Mouse (Mus musculus): ENCODE measurements around the gene Hsf4.

Gene Hsf4

DNA sequence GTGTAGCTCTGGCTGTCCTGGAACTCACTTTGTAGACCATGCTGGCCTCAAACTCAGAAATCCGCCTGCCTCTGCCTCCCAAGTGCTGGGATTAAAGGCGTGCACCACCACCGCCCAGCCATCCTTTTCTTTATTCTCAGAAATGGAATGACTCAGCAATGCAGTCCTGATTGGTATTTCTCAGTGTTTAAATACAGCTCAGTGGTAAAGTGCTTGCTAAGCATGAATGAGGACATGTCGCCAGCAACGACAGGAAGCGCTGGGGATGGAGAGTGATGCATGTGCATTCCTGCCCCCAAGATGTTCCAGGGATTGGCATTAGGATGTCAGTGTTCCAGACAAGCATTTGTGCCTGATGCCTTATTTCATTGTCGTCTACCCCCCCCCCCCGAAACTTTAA, 33.8 kb downstream of the Hsf4 start:
- in situ Hi-C loops (cut with MboI; ENCODE audit: low sequenced_read_pairs) = no loop called here

DNA sequence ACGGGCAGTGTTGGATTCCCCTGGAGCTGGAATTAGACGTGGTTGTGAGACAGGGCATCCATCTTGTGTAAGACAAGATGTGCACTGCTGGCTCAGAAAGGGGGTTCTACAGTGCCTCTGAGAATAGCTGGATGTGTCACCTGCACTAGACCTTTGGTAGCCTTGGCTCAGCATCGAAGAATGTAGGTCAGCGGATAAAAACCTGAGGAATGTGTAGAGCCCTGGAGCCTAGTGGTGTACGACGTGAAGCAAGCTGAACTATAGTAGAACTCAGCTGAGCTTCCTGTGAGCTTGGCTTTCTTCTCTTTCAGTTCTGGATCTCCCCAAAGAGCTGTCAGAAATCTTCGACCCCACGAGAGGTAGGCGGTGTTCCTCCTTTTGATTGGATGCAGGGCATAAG, 34.3 kb downstream of the Hsf4 start:
- in situ Hi-C loops (cut with MboI; ENCODE audit: low sequenced_read_pairs) = no loop called here

DNA sequence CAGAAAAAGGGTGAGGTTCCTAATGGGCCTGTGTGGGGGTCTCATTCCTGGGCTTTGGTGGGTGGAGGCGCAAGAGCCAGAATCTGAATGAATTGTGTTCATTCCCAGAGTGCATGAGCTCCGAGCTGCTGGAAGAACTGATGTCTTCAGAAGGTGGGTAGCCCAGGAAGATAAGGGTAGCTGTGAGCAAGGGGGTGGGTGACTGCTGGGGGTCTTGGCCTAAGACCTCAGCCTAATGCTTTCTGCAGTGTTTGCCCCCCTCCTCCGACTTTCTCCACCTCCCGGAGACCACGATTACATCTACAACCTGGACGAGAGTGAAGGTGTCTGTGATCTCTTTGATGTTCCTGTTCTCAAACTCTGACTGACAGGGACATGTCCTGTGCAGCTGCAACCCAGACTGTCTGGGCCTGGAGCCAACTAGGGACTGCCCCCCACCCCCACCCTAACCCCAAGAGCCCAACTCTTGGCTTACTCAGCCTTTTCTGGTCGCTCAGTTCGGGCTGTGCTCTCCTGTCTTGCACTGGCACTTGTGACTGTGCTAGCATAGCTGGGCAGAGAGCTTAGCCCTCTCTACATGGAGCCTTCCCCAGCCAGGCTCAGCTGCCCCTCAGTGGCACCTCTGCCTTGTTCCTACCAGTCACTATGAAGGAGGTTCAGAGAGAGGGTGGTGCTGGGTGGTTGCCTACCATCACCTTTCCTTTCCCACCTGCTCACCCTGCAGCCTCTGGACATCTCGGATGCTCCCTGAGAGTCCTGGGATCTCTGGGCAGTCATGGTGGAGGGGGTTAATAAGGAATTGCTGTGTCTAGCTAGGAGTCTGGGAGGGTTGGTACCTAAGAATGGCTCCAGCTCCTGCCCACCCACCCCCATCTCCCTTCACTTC, 35.0 kb downstream of the Hsf4 start:
- in situ Hi-C loops (cut with MboI; ENCODE audit: low sequenced_read_pairs) = no loop called here

DNA sequence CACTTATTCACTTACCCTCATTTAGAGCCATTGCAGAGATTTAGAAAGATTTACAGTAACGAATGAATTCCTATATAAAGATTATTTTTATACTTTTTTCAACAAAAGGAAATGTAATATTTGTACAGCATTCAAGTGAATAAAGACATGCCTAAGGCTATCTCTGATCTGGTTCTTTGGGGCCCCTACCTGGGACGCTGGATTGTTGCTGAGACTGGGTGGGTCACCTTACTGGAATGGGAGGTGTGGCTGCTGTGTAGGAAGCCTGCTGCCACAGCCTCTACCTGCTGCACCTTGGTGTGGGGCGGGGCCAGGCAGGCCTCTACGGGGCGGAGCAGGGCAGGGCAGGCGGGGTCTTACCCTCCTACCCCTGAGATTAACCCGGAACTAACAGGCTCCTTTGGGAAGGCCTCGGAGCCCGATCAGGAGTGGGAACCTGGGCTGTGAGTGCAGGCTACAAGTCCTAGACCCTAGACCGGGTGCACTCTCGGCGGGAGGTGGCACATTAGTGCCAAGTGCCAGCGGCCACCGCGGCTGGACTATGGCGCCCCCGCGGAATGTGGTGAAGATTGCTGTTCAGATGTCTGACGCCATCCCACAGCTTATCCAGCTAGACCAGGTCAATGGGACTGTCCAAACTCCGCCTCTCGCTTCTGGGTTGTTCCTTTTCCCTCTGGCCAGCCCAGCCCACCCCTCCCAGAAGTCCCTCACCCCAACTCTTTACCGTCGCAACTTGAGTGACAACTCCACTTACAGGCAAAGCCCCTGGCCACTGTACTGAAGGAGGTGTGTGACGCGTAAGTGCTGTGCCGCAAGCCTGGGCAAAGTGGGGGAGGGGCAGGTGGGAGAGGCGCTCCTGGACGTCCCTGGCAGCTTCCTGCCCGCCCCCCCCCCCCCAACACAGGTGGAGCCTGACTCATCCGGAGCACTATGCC, 35.9 kb downstream of the Hsf4 start, which contains the start of gene Elmo3:
Gene Elmo3 (plus strand): TSS at position 391 of the 935 bp plus-strand sequence.
- in situ Hi-C loops (cut with MboI; ENCODE audit: low sequenced_read_pairs) = no loop called here

DNA sequence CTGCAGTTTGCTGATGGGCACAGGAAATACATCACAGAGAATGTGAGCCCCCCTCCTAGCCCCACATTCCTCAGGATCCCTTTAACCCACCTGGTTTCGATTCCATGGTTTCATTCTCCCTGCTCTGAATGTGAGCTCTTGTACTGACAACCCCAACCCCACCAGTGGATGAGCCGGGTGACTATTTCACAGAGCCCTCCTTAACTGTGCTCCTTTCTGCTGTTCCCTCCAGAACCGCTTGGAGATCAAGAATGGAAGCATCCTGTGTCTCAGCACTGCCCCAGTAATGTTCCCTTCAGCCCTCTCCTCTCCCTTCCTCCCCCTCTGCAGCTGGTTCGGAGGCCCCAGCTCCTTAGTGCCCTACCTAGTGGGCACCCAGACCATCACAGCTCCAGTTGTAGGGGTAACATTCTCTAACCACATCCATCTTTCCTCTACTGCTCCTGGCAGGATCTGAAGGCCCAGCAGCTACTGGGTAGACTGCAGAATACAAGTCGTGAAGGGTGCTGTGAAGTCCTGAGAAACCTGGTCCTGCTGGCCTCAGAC, 36.6 kb downstream of the Hsf4 start:
- in situ Hi-C loops (cut with MboI; ENCODE audit: low sequenced_read_pairs) = no loop called here

DNA sequence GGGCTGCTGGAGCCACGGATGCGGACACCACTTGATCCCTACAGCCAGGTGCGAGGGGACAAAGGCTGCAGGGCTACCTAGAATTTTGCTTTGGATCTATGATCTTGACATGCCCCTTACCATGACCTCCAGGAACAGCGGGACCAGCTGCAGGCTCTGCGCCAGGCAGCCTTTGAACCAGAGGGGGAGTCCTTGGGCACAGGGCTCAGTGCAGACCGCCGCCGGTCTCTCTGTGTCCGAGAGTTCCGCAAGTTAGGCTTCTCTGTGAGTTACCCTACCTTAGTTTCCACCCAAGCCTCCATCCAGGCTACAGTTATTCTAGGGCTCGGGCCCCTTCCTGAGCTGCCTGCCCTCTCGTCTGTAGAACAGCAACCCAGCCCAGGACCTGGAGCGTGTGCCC, 38.1 kb downstream of the Hsf4 start:
- in situ Hi-C loops (cut with MboI; ENCODE audit: low sequenced_read_pairs) = no loop called here

DNA sequence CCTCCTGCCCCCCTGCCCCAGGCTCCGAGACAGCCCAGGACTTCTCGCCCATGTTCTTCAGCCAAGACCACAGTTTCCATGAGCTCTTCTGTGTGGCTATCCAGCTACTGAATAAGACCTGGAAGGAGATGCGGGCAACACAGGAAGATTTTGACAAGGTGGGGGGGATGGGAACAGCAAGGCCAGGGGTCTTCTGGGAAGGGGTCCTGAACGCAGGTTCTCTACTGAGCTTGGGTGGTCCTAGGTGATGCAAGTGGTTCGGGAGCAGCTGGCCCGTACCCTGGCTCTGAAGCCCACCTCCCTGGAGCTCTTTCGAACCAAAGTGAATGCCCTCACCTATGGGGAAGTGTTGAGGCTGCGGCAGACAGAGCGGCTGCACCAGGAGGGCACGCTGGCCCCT, 38.8 kb downstream of the Hsf4 start:
- in situ Hi-C loops (cut with MboI; ENCODE audit: low sequenced_read_pairs) = no loop called here

DNA sequence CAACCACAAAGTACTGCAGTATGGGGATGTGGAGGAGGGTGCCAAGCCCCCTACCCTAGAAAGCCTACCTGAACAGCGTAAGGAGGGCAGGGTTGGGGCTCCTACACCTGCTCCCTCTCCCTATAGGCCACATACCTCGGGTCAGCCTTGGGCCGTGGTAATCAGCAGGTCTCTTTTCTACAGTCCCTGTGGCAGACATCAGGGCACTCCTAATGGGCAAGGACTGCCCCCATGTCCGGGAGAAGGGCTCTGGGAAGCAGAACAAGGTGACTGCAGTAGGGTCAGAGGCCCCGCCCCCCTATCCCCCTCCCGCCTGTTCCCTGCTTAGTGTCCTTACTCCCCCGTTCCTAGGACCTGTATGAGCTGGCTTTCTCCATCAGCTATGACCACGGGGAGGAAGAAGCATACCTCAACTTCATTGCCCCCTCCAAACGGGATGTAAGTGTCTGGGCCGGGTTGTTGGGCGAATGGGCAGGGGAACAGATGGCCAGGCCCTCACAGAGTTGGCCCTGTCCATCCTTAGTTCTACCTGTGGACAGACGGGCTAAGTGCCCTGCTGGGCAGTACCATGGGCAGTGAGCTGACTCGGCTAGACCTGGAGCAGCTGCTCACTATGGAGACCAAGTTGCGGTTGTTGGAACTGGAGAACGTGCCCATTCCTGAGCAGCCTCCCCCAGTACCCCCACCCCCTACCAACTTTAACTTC, 39.7 kb downstream of the Hsf4 start:
- in situ Hi-C loops (cut with MboI; ENCODE audit: low sequenced_read_pairs) = no loop called here

DNA sequence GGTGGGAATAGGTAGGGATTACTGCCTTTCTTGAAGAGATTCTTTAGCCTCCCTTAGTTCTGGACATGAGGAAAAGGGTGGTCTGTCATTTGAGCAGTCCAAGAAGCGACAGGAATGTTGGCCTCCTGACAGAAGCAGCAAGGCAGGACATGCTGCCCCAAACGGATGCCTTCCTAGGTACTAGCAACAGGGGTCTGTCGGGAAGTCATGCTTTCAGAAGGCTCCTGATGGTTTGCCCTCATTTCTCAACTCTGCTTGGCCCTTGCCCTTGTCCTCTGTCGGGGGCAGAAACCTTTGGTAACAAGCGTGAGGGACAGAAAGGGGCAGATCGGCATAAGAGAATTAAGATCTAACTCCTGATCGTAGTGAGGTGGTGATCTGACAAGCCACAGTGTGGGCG, 40.5 kb downstream of the Hsf4 start:
- in situ Hi-C loops (cut with MboI; ENCODE audit: low sequenced_read_pairs) = no loop called here

DNA sequence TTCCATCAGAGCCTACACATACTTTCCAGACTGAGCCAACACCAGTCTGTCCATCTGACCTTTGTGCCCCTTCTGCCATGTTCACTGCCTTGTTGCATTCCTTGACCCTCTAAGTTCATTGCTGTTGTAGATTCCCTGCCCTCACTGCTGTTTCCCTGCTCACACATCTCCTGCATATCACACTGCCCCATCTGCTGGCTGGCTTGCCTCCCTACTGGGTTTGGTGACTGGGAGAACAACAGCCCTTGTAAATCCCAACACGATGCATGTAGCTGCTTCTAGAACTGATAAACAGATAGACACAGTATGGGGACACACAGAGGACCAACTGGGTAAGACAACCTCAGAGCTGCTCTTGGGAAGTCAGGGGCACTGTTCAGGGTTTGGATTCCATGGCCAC, 42.1 kb downstream of the Hsf4 start:
- in situ Hi-C loops (cut with MboI; ENCODE audit: low sequenced_read_pairs) = no loop called here

DNA sequence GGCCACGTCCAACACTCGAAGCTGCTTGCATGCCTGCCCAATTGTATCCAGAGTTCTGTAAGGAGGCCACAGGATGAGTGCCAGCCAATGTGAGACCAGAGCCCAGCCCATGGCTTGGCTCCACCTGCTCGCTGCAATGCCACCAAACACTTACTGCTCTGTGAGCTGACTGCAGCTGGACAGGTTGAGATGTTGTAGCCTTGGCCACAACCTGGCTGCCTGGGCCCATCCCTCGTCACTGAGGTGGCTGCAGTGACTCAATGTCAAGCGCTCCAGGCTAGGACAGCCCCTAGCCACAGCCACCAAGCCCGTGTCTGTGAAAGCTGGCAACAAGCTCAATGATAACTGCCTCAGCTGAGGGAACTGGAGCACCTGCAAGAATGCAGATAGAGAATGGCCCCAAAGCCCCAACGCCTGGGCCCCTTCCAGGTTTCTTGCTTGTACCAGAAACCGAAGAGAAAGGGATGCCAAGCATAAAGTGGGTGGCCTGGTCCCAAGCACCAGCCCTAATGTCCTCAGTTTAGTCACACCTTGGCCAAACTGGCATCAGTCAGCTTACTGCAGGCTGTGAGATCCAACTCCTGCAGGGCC, 43.4 kb downstream of the Hsf4 start:
- in situ Hi-C loops (cut with MboI; ENCODE audit: low sequenced_read_pairs) = no loop called here

DNA sequence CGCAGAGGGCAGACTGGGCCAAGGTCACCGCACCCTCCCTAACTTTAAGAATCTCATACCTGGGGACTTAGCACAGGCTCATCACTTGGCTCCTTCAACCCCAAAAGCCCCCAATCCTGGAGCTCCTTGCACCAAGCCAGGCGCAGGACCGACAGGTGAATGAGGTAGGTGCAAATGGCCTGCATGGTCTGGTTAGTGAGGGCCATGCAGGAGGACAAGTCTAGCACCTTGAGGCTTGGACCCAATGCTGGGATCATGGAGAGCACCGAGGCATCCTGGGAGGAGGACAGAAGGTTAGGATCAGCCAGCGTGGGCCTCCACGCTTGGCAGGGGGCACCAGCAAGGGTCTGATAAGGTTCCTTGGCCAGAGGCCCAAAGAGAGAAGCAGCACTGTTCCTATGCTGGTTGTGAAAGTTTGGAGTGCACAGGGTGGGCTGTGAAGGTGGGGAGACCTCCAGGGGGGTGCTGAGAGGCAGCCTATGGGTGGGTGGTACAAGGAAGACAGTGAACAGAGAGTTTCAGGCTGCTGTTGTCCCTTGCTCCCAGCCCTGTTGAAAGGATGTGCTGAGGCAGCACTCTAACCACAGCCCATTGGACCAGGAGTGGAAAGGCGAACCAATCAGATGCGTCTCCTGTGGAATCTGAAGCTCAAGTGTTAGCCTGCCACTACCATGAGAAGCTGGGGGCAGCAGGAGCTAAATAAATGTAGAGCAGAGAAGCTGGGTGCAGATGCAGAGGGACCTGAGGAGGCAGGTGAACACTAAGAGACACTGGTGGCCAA, 44.2 kb downstream of the Hsf4 start:
- in situ Hi-C loops (cut with MboI; ENCODE audit: low sequenced_read_pairs) = no loop called here

DNA sequence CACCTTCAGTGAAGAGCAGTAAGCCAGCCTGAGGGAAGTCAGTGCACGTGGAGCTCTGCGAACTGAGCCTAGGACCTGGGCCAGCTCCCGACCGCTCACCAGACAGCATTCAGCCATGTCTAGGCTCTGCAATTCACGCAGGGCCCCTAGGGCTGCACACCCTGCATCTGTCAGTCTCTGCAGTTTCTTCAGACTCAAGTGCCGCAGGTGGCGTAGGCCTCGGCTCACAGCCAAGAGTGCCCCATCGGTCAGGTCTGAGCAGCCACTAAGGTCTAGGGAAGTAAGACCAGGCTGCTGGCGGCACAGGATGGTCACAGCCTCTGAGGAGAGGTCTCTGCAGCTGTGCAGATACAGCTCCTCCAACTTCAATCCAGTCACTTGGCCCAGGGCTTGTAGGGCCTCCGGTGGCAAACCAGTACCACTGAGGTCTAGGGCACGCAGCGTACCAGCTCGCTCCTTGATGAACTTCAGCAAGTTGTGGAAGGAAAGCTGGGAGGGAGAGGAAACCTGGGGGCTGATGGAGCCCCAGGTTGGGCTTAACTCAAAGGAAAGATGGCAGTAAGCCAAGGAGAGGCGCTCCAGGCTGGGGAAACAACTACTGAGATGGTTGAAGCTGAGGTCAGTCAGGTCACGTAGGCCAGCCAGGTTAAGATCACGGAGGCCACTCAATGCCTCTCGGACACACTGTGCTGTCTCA, 45.6 kb downstream of the Hsf4 start:
- in situ Hi-C loops (cut with MboI; ENCODE audit: low sequenced_read_pairs) = no loop called here

DNA sequence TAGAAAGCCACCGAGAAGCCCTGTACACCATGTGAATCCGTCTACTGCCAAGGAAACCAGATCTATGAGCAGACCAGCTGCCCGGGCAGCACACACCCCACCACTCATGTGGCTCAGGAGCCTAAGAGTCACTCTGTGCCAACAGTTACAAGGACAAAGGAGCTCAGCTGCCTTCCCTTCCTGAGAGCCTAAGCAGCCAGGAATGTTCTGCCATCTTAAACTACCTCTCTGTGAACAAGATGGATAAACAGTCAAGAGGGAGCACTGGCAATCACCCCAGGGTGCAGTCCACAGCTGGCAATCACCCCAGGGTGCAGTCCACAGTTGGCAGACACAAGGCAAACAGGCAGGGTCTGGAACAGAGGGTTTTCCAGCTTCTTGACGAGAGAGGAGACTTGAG, 48.3 kb downstream of the Hsf4 start:
- in situ Hi-C loops (cut with MboI; ENCODE audit: low sequenced_read_pairs) = no loop called here

DNA sequence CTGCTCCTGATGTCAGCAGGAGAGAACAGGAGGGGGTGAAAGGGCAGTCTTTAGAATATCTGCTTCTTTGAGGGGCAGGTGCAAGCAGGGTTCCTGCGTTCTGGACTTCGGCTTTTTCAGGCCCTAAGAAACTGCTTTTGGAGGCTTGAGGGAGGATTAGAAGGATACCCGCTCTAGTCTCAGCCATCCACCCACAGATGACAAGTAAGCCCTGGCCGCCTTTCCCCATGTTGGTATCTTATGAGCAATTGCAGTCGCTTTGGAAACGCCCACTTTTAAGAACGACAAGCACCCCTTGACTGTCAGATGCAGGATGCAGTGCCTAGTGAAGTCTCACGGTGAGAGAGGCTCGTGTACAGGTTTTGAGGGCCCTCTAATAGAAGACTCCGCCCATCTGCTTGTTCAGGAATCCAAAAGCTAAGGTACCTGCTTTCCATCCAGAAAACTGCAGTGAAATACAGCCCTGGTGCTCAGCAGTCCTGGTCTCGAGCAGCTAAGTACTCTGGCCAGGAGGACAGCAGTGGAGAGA, 49.1 kb downstream of the Hsf4 start:
- in situ Hi-C loops (cut with MboI; ENCODE audit: low sequenced_read_pairs) = no loop called here

DNA sequence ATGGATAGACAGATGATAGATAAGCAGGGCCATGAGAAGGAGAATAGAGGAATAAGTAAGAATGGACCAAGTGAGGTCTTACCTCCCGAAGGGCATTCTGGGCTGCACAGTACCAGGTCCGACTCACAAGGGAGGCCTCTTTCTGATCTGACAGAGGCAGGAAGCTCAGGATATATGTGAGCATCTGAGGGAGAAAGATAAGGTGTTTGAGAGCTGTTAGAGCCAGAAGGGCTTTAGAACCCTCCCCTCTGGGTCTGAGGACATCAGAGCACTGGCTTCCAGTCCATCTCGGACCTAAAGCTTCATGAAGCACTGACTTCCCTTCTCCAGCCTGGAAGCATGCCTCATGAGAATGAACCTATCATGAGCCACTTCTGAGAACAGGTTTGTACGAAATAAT, 53.6 kb downstream of the Hsf4 start:
- in situ Hi-C loops (cut with MboI; ENCODE audit: low sequenced_read_pairs) = no loop called here

All from CH12F3 (cell line).